Mouse (Mus musculus) limb, embryonic 11.5 days (tissue): Measurements from ENCODE around the gene Lgsn. TPM values are rescaled to one million over a fixed set of nuclear protein-coding genes. Genes with fewer than 3 reads are reported as not detected.

ENCODE experiments used
- ATAC-seq: fragments of 200-750 bp; cut with Nextera tagmentation; 2 replicates; pipeline ENCODE4 v1.8.0; 2017; ENCODE audit warnings: low read depth; ENCODE audit not compliant: insufficient number of reproducible peaks, low FRiP score, low TSS enrichment
- DNase-seq: peaks from one replicate; pipeline ENCODE4 v3.0.0-alpha.2; 2015; ENCODE audit warnings: low spot score
- H3K27ac ChIP-seq: fragments of 300-500 bp; sonication (generic); replicated peaks from 2 replicates; pipeline ENCODE4 v1.5.1; 2014; ENCODE audit warnings: low read depth, mild to moderate bottlenecking, low read length
- H3K27me3 ChIP-seq: fragments of 300-500 bp; sonication (generic); 2 replicates; pipeline ENCODE4 v1.6.1; 2014; ENCODE audit warnings: mild to moderate bottlenecking, low read length, mixed read lengths; ENCODE audit not compliant: control insufficient read depth, insufficient read depth
- H3K36me3 ChIP-seq: fragments of 300-500 bp; sonication (generic); 2 replicates; pipeline ENCODE4 v1.6.1; 2014; ENCODE audit warnings: mild to moderate bottlenecking, low read length, moderate library complexity, mixed read lengths; ENCODE audit not compliant: control insufficient read depth, insufficient read depth
- H3K4me1 ChIP-seq: fragments of 300-500 bp; sonication (generic); 2 replicates; pipeline ENCODE4 v1.6.1; 2014; ENCODE audit warnings: low read length, mixed read lengths; ENCODE audit not compliant: control insufficient read depth, insufficient read depth
- H3K4me2 ChIP-seq: fragments of 300-500 bp; sonication (generic); 2 replicates; pipeline ENCODE4 v1.6.1; 2014; ENCODE audit warnings: low read depth, mild to moderate bottlenecking, moderate library complexity; ENCODE audit not compliant: severe bottlenecking
- H3K4me3 ChIP-seq: fragments of 300-500 bp; sonication (generic); 2 replicates; pipeline ENCODE4 v1.5.1; 2014; ENCODE audit warnings: low read depth, low read length
- H3K9ac ChIP-seq: fragments of 300-500 bp; sonication (generic); 2 replicates; pipeline ENCODE4 v1.6.1; 2014; ENCODE audit warnings: mild to moderate bottlenecking, low read length
- H3K9me3 ChIP-seq: fragments of 300-500 bp; sonication (generic); 2 replicates; pipeline ENCODE4 v1.6.1; 2016; ENCODE audit warnings: low read length; ENCODE audit not compliant: control insufficient read depth
- polyA plus RNA-seq: library from polyadenylated mRNA; unstranded; fragments of >200 nt; fragmentation: Nextera tagmentation; extraction: Ambion mirVana; gene quantifications from 2 replicates; pipeline ENCODE4 v1.2.1, GENCODE M21; 2014

Lgsn gene
- polyA plus RNA-seq, 1 experiment from 2014 or later: not detected

DNA sequence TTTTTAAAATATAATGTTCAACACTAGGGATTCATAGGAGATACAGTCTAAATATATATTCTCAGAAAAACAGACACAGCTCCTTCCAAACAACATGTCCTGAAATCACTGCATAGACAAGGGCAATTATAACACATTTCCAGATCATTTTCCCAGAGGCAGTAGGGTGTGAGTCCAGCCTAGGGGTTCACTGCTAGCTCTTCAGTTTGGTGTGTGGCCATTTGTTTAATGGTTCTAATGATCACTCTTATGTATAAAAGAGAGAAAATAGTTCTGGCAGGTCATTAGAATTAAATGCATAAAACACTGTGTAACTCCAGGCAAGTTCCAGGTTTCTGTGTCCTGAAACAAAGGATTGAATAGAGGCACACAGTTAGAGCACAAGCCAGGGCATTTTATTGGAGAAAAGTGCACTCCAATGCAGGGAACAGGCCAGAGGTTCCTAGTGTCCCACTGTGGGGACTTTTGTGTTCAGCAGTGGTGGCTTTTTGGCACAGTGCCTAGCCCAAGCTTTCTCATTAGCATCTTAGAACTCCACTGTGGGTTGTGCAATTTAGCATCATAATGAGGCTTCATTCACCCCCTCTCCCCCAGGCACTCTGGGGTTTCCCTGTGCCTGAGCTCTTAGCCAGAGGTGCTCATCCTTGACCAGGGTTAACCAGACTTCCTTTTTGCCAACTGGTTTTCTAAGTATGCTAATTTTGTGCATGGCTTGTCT, 57.3 kb downstream of the Lgsn start:
- H3K9ac ChIP-seq: no peak overlapping the region
- no peak overlapping the region for H3K4me2 ChIP-seq
- no peaks in the 10 kb centered on the region for H3K4me1 ChIP-seq
- H3K36me3 ChIP-seq: no peaks in the 10 kb centered on the region
- H3K27ac ChIP-seq: no peak overlapping the region
- ATAC-seq: no peak; the same call in 1 of the 2 replicates
- no peaks in the 10 kb centered on the region for H3K9me3 ChIP-seq
- no peak overlapping the region for H3K4me3 ChIP-seq
- no peaks in the 10 kb centered on the region for H3K27me3 ChIP-seq
- DNase-seq: no peak

Other genes with a start within 250 kb of the Lgsn start
- gene AC153137.1, start 198.4 kb upstream of the Lgsn start, polyA plus RNA-seq: not detected in 2 replicates
- gene 4931428L18Rik, start 46.3 kb downstream of the Lgsn start, polyA plus RNA-seq: not detected in 2 replicates
- not detected in 2 replicates for gene Pih1d3, start 46.4 kb downstream of the Lgsn start, polyA plus RNA-seq